Mouse (Mus musculus) cerebellum, adult 2 months (tissue): ENCODE data around the gene Cep19.
"Not testable (repeated sequence)": the region's sequence is repeated elsewhere in the genome, so short reads cannot be mapped to it uniquely, and the experiment has no call there.

Experiments used
- CTCF ChIP-seq: fragments of 200-500 bp; IDR thresholded peaks from 2 replicates; pipeline ENCODE4 v1.5.1; 2011; ENCODE audit warnings: low read depth, mild to moderate bottlenecking, control low read depth, low read length, moderate library complexity, borderline replicate concordance; ENCODE audit not compliant: insufficient read depth
- POLR2A ChIP-seq: fragments of 200-500 bp; IDR thresholded peaks from 2 replicates; pipeline ENCODE4 v1.6.1; 2011; ENCODE audit warnings: low read length, control low read depth, borderline replicate concordance; ENCODE audit not compliant: insufficient read depth

- TF ChIP-seq CTCF, POLR2A: not testable (repeated sequence)
Measured at GRCm38 (mm10) chr16:32097757-32098156, 1.8 kb upstream of the Cep19 start.
